Comparison of ENCODE assay signal across 8 mouse cellular contexts in the genomic region with DNA sequence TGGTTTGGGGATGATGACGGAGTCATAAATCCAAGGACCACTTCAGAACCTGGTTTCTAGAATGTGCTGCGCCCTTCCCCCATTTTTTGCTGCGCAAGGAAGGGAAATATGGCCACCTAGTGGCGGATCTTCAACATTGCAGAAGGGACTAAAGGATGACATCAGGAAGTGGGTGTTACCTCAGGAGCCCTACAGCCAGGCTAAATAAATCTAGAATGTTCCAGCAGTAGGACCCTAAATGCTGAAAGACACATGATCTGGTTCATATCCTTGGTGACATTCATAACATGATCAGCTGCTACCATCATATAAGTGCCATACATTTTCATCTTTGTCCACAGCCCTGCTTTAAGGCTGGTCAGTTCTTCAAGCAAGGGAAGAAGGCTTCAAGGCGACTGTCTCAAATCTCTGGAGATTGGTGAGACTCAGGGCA. TPM values are rescaled to one million over a fixed set of nuclear protein-coding genes. Genes with fewer than 3 reads are reported as not detected.
DNase-seq lines count a peak whose midpoint lies in the region; ATAC-seq and TF ChIP-seq lines count a peak whose summit lies in the region.
"Not testable (repeated sequence)": the region's sequence is repeated elsewhere in the genome, so short reads cannot be mapped to it uniquely, and the experiment has no call there.

A gene (plus strand): TSS at position 383 of the 433 bp plus-strand sequence.

- peak within 1 kb of the TSS; percentile 63 for H3K4me3 ChIP-seq in layer of hippocampus, adult 2 months
- H3K4me3 ChIP-seq in neural tube, embryonic 15.5 days (replicated peaks) = peak within 1 kb of the TSS; percentile 57

- H3K36me3 ChIP-seq in neural tube, embryonic 15.5 days = peaks cover 24% of the 10 kb centered on the region

- peak; percentile 15 for DNase-seq in Muller cell, postnatal 12 days (ENCODE audit: inconsistent ontology term)
- peak; percentile 76 for DNase-seq in cerebellum, adult 9-10 months
- DNase-seq in forelimb bud, embryonic 11.5 days (ENCODE audit: low read depth, low spot score) = peak; percentile 64
- DNase-seq in layer of hippocampus, adult 2 months (ENCODE audit: low spot score in 2 of 2) = peak; percentile 50 to 63
- peak; percentile 42 to 61 for DNase-seq in lung, adult 18-20 months
- peak; percentile 28 to 38 for DNase-seq in thymus, postnatal 10 days (ENCODE audit: low spot score in 2 of 2)

- H3K4me1 ChIP-seq in neural tube, embryonic 15.5 days = not testable (repeated sequence)

- TF ChIP-seq CTCF in layer of hippocampus, adult 2 months (conservative IDR thresholded peaks at IDR 0.05) = peak; percentile 69

- H3K27me3 ChIP-seq in neural tube, embryonic 15.5 days (replicated peaks) = not testable (repeated sequence)

- peak; percentile 74 to 85 for ATAC-seq in hematopoietic stem cell, adult 5-6 weeks (replicated peaks in 1 of 2; ENCODE audit: insufficient read depth in 1 of 2, low FRiP score in 2 of 2, low TSS enrichment in 1 of 2, low read depth in 1 of 2, poor library complexity in 2 of 2, severe bottlenecking in 2 of 2)
- ATAC-seq in neural tube, embryonic 15.5 days (ENCODE audit: low FRiP score) = peak; percentile 12; the same call in 1 of the 2 replicates

- H3K4me2 ChIP-seq in neural tube, embryonic 15.5 days = peak within 1 kb of the TSS; percentile 51

- H3K27ac ChIP-seq in layer of hippocampus, adult 2 months = peak within 1 kb of the TSS; percentile 88
- peak within 1 kb of the TSS; percentile 81 for H3K27ac ChIP-seq in neural tube, embryonic 15.5 days (replicated peaks)

- H3K9me3 ChIP-seq in neural tube, embryonic 15.5 days (replicated peaks) = not testable (repeated sequence)

- whole genome bisulfite sequencing in neural tube, embryonic 15.5 days = 3% methylated on average over 3 of the region's 5 CpGs

- H3K9ac ChIP-seq in neural tube, embryonic 15.5 days (replicated peaks) = peak within 1 kb of the TSS; percentile 67

RNA-seq across cellular contexts. Expression of the gene that starts here (rescaled TPM):
- 40.1 and 52.0 TPM in 2 replicates for total RNA-seq in hematopoietic stem cell, adult 5-6 weeks (2017)
- total RNA-seq in layer of hippocampus, adult 2 months (2021) = 10 to 100 TPM; 69.0 to 72.4 TPM
- polyA plus RNA-seq in neural tube, embryonic 15.5 days (2015; fragmentation: Nextera tagmentation; extraction: Ambion mirVana) = 105 and 116 TPM in 2 replicates

Comparison
In these comparisons a context has a peak if more than half of its experiments do, and no peak if none do; other contexts are left out.
1. Peak in every context shown above with its lines: DNase-seq, ATAC-seq, H3K4me3 ChIP-seq and H3K27ac ChIP-seq.
2. DNase-seq: peak in every context shown above with its lines; median percentile 76 in cerebellum, adult 9-10 months; 64 in forelimb bud, embryonic 11.5 days; 56 in layer of hippocampus, adult 2 months; 52 in lung, adult 18-20 months; 33 in thymus, postnatal 10 days; 15 in Muller cell, postnatal 12 days.